Mouse (Mus musculus): ENCODE measurements at regions not wholly inside any gene's neighbourhood (a gene's known extent, or its start where the extent isn't known, plus 50 kb on each side); places are given as distances from the start of the nearest gene placed in this dataset.

- TF ChIP-seq TCF12 (IDR thresholded peaks at IDR 0.05; ENCODE audit: insufficient read depth, poor library complexity, severe bottlenecking) (no peak), CEBPB (IDR thresholded peaks at IDR 0.05; ENCODE audit: insufficient read depth, poor library complexity, severe bottlenecking) (no peak), REST (IDR thresholded peaks at IDR 0.05; ENCODE audit: insufficient read depth, insufficient read length) (no peak)
Measured at GRCm38 (mm10) chr1:166801929-166802328, 120.3 kb upstream of the Fmo9 start.

Measured in myocyte (in vitro differentiated cells).